Mouse (Mus musculus) kidney, adult 8-10 months (tissue): ENCODE measurements at regions not wholly inside any gene's neighbourhood (a gene's known extent, or its start where the extent isn't known, plus 50 kb on each side); places are given as distances from the start of the nearest gene placed in this dataset.
A peak's percentile ranks its signal among the peaks of the same experiment; 100 is the strongest.

Experiments
- DNase-seq, 2 experiments: peaks; one replicate each; pipeline ENCODE4 v3.0.0; 2022

- no peak for DNase-seq
Measured at GRCm38 (mm10) chr2:8562948-8563347, 1053.6 kb upstream of the Celf2 start.

- no peak for DNase-seq
Measured at GRCm38 (mm10) chr2:8546116-8546515, 1036.8 kb upstream of the Celf2 start.

- no peak for DNase-seq
Measured at GRCm38 (mm10) chr2:8536842-8537241, 1027.5 kb upstream of the Celf2 start.

- no peak for DNase-seq
Measured at GRCm38 (mm10) chr2:8498466-8498865, 989.1 kb upstream of the Celf2 start.

GRCm38 (mm10) chr2:8477827-8478528, 968.6 kb upstream of the Celf2 start:
- DNase-seq: no peak

GRCm38 (mm10) chr2:8470546-8470945, 961.2 kb upstream of the Celf2 start:
- DNase-seq: no peak

GRCm38 (mm10) chr2:8468989-8469388, 959.6 kb upstream of the Celf2 start:
- no peak for DNase-seq

GRCm38 (mm10) chr2:8468351-8468750, 959.0 kb upstream of the Celf2 start:
- DNase-seq: no peak

GRCm38 (mm10) chr2:8467531-8468203, 958.3 kb upstream of the Celf2 start:
- DNase-seq: no peak

GRCm38 (mm10) chr2:8452566-8453243, 943.3 kb upstream of the Celf2 start:
- DNase-seq: no peak

- no peak for DNase-seq
Measured at GRCm38 (mm10) chr2:8441230-8441629, 931.9 kb upstream of the Celf2 start.

GRCm38 (mm10) chr2:8429652-8430343, 920.4 kb upstream of the Celf2 start:
- DNase-seq: no peak

- DNase-seq: no peak
Measured at GRCm38 (mm10) chr2:8428145-8428544, 918.8 kb upstream of the Celf2 start.

- no peak for DNase-seq
Measured at GRCm38 (mm10) chr2:8427720-8428119, 918.4 kb upstream of the Celf2 start.

GRCm38 (mm10) chr2:8415917-8416316, 906.6 kb upstream of the Celf2 start:
- no peak for DNase-seq

- DNase-seq: no peak
Measured at GRCm38 (mm10) chr2:8394128-8394527, 884.8 kb upstream of the Celf2 start.

- DNase-seq: no peak
Measured at GRCm38 (mm10) chr2:8389530-8389929, 880.2 kb upstream of the Celf2 start.

GRCm38 (mm10) chr2:8380246-8380645, 870.9 kb upstream of the Celf2 start:
- peak in 1 of 2 experiments; percentile 36 for DNase-seq

- DNase-seq: no peak
Measured at GRCm38 (mm10) chr2:8379590-8379989, 870.2 kb upstream of the Celf2 start.

GRCm38 (mm10) chr2:8347867-8348266, 838.5 kb upstream of the Celf2 start:
- no peak for DNase-seq

- DNase-seq: no peak
Measured at GRCm38 (mm10) chr2:8344748-8345147, 835.4 kb upstream of the Celf2 start.

- DNase-seq: no peak
Measured at GRCm38 (mm10) chr2:8338271-8338670, 828.9 kb upstream of the Celf2 start.

- no peak for DNase-seq
Measured at GRCm38 (mm10) chr2:8296001-8296400, 786.6 kb upstream of the Celf2 start.
